Mouse (Mus musculus) inflammation-experienced regulatory T-cells (primary cell): ENCODE data around the gene Smim15. TPM values are rescaled to one million over a fixed set of nuclear protein-coding genes. Genes with fewer than 3 reads are reported as not detected.

ENCODE experiments used
- polyA plus RNA-seq, 2 experiments: library from polyadenylated mRNA; unstranded; fragments of 100-300 nt; shearing (Covaris generic); gene quantifications; one replicate each; pipeline ENCODE4 v1.2.1; 2017

The Smim15 gene
- 10 to 100 TPM; 53.0 to 61.7 TPM for polyA plus RNA-seq

DNA sequence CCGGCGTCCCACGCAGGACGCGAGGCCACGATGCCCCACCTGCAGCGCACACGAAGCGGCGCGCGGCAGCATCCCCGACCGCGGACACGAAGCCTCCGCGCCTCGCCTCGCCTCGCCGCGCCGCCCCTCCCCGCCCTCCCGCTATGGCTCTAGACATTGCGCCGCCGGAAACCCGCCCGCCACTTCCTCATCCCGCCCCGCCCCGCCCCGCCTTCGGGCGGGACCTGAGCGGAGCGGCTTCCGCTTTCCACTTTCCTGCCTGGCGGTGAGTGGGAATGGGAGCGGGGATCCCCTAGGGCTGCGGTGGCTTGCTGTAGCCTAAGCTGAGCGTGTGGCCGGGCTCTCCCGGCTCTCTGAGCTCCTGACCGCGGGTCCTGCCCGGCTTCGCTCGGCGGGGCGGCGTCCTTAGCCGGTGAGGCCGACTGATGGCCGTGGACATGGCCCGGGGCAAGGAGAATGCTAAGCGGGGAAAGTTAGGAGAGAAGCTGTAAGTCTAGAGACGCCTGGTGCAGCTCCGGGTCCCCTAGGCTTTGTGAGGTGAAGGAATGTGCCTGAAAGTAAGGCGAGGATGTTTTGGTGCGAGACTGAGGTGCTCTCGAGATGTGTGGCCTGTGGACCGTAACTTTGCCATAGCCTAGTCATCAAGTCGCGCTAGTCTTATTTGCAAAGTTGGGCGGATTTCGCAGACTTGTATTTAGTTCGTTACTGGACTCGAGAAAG lies at the start of gene Smim15:
TSS of gene Smim15 (plus strand) at position 225 of the 720 bp plus-strand sequence.

Other genes with a start within 250 kb of the Smim15 start
- 10 to 100 TPM; 10.0 to 21.5 TPM for gene Ndufaf2, start 114.2 kb downstream of the Smim15 start, polyA plus RNA-seq
- gene Ercc8, start 114.3 kb downstream of the Smim15 start, polyA plus RNA-seq, result 10 to 100 TPM; 15.6 to 19.7 TPM
- gene Elovl7, start 170.0 kb downstream of the Smim15 start, polyA plus RNA-seq, result 1 to 10 TPM in 1 of 2 experiments, under 1 TPM in 1; 0.57 to 1.3 TPM